Mouse (Mus musculus): Measurements from ENCODE around the gene Agbl4. TPM values are rescaled to one million over a fixed set of nuclear protein-coding genes. Genes with fewer than 3 reads are reported as not detected.
"Not testable (repeated sequence)": the region's sequence is repeated elsewhere in the genome, so short reads cannot be mapped to it uniquely, and the experiment has no call there.

Agbl4 gene
- polyA plus RNA-seq, 1 experiment, result not detected

GRCm38 (mm10) chr4:111200100-111200499 lies 802.6 kb downstream of the Agbl4 start:
- no peaks in the 10 kb centered on the region for H3K4me1 ChIP-seq (ENCODE audit: control insufficient read depth)

GRCm38 (mm10) chr4:111215191-111215762 lies 817.8 kb downstream of the Agbl4 start:
- Histone ChIP-seq H3K4me3 (replicated peaks) (no peak overlapping the region), H3K36me3 (ENCODE audit: control insufficient read depth) (no peaks in the 10 kb centered on the region), H3K4me1 (ENCODE audit: control insufficient read depth) (no peaks in the 10 kb centered on the region), H3K27me3 (ENCODE audit: control insufficient read depth) (no peaks in the 10 kb centered on the region), H3K9me3 (ENCODE audit: control insufficient read depth, low read length) (no peaks in the 10 kb centered on the region)
- TF ChIP-seq TAL1 (IDR thresholded peaks at IDR 0.05; ENCODE audit: low read length) (no peak), GATA1 (IDR thresholded peaks at IDR 0.05; ENCODE audit: low read length) (no peak)

More at GRCm38 (mm10) chr4:111200100-111200499, 802.6 kb downstream of the Agbl4 start:
- no peaks in the 10 kb centered on the region for H3K36me3 ChIP-seq (ENCODE audit: control insufficient read depth)
- no peak overlapping the region for H3K4me3 ChIP-seq (replicated peaks)
- no peaks in the 10 kb centered on the region for H3K9me3 ChIP-seq (ENCODE audit: control insufficient read depth, low read length)
- no peaks in the 10 kb centered on the region for H3K27me3 ChIP-seq (ENCODE audit: control insufficient read depth)
- no peak for TF ChIP-seq TAL1 (IDR thresholded peaks at IDR 0.05; ENCODE audit: low read length)
- TF ChIP-seq GATA1 (IDR thresholded peaks at IDR 0.05; ENCODE audit: low read length), result no peak

- not testable (repeated sequence) for H3K4me3 ChIP-seq (replicated peaks); H3K27me3 ChIP-seq (ENCODE audit: control insufficient read depth); H3K36me3 ChIP-seq (ENCODE audit: control insufficient read depth); H3K4me1 ChIP-seq (ENCODE audit: control insufficient read depth); H3K9me3 ChIP-seq (ENCODE audit: control insufficient read depth, low read length)
Measured at GRCm38 (mm10) chr4:111219030-111219429, 821.6 kb downstream of the Agbl4 start.

- not testable (repeated sequence) for H3K9me3 ChIP-seq (ENCODE audit: control insufficient read depth, low read length); H3K4me3 ChIP-seq (replicated peaks); H3K27me3 ChIP-seq (ENCODE audit: control insufficient read depth); H3K4me1 ChIP-seq (ENCODE audit: control insufficient read depth); H3K36me3 ChIP-seq (ENCODE audit: control insufficient read depth)
Measured at GRCm38 (mm10) chr4:111219543-111219942, 822.1 kb downstream of the Agbl4 start.

- Histone ChIP-seq H3K9me3 (ENCODE audit: control insufficient read depth, low read length) (no peaks in the 10 kb centered on the region), H3K4me1 (ENCODE audit: control insufficient read depth) (no peaks in the 10 kb centered on the region), H3K4me3 (replicated peaks) (no peak overlapping the region), H3K36me3 (ENCODE audit: control insufficient read depth) (no peaks in the 10 kb centered on the region), H3K27me3 (ENCODE audit: control insufficient read depth) (no peaks in the 10 kb centered on the region)
- no peak for TF ChIP-seq GATA1 (IDR thresholded peaks at IDR 0.05; ENCODE audit: low read length)
- no peak for TF ChIP-seq TAL1 (IDR thresholded peaks at IDR 0.05; ENCODE audit: low read length)
Measured at GRCm38 (mm10) chr4:111233849-111234248, 836.4 kb downstream of the Agbl4 start.

- no peaks in the 10 kb centered on the region for H3K36me3 ChIP-seq (ENCODE audit: control insufficient read depth)
- no peaks in the 10 kb centered on the region for H3K9me3 ChIP-seq (ENCODE audit: control insufficient read depth, low read length)
- H3K27me3 ChIP-seq (ENCODE audit: control insufficient read depth), result no peaks in the 10 kb centered on the region
- no peak overlapping the region for H3K4me3 ChIP-seq (replicated peaks)
- no peak for TF ChIP-seq GATA1 (IDR thresholded peaks at IDR 0.05; ENCODE audit: low read length)
- no peaks in the 10 kb centered on the region for H3K4me1 ChIP-seq (ENCODE audit: control insufficient read depth)
Measured at GRCm38 (mm10) chr4:111251917-111252316, 854.5 kb downstream of the Agbl4 start.

- Histone ChIP-seq H3K4me3 (replicated peaks) (no peak overlapping the region), H3K27me3 (ENCODE audit: control insufficient read depth) (no peaks in the 10 kb centered on the region), H3K36me3 (ENCODE audit: control insufficient read depth) (no peaks in the 10 kb centered on the region), H3K4me1 (ENCODE audit: control insufficient read depth) (no peaks in the 10 kb centered on the region), H3K9me3 (ENCODE audit: control insufficient read depth, low read length) (no peaks in the 10 kb centered on the region)
- TF ChIP-seq TAL1 (IDR thresholded peaks at IDR 0.05; ENCODE audit: low read length) (no peak), GATA1 (IDR thresholded peaks at IDR 0.05; ENCODE audit: low read length) (no peak)
Measured at GRCm38 (mm10) chr4:111255499-111255898, 858.0 kb downstream of the Agbl4 start.

- Histone ChIP-seq H3K27me3 (ENCODE audit: control insufficient read depth) (no peaks in the 10 kb centered on the region), H3K36me3 (ENCODE audit: control insufficient read depth) (no peaks in the 10 kb centered on the region), H3K4me1 (ENCODE audit: control insufficient read depth) (no peaks in the 10 kb centered on the region), H3K9me3 (ENCODE audit: control insufficient read depth, low read length) (no peaks in the 10 kb centered on the region), H3K4me3 (replicated peaks) (no peak overlapping the region)
- no peak for TF ChIP-seq GATA1 (IDR thresholded peaks at IDR 0.05; ENCODE audit: low read length)
- TF ChIP-seq TAL1 (IDR thresholded peaks at IDR 0.05; ENCODE audit: low read length), result no peak
Measured at GRCm38 (mm10) chr4:111256931-111257330, 859.5 kb downstream of the Agbl4 start.

GRCm38 (mm10) chr4:111280936-111281335 lies 883.5 kb downstream of the Agbl4 start:
- Histone ChIP-seq H3K4me1 (ENCODE audit: control insufficient read depth) (no peaks in the 10 kb centered on the region), H3K9me3 (ENCODE audit: control insufficient read depth, low read length) (no peaks in the 10 kb centered on the region), H3K36me3 (ENCODE audit: control insufficient read depth) (no peaks in the 10 kb centered on the region), H3K4me3 (replicated peaks) (no peak overlapping the region), H3K27me3 (ENCODE audit: control insufficient read depth) (no peaks in the 10 kb centered on the region)
- TF ChIP-seq GATA1 (IDR thresholded peaks at IDR 0.05; ENCODE audit: low read length) (no peak), TAL1 (IDR thresholded peaks at IDR 0.05; ENCODE audit: low read length) (no peak)

- Histone ChIP-seq H3K27me3 (ENCODE audit: control insufficient read depth) (no peaks in the 10 kb centered on the region), H3K4me1 (ENCODE audit: control insufficient read depth) (no peaks in the 10 kb centered on the region), H3K4me3 (replicated peaks) (no peak overlapping the region), H3K9me3 (ENCODE audit: control insufficient read depth, low read length) (no peaks in the 10 kb centered on the region), H3K36me3 (ENCODE audit: control insufficient read depth) (no peaks in the 10 kb centered on the region)
- no peak for TF ChIP-seq TAL1 (IDR thresholded peaks at IDR 0.05; ENCODE audit: low read length)
- TF ChIP-seq GATA1 (IDR thresholded peaks at IDR 0.05; ENCODE audit: low read length), result no peak
Measured at GRCm38 (mm10) chr4:111281836-111282235, 884.4 kb downstream of the Agbl4 start.

All from erythroblast, embryonic 14.5 days (primary cell).